Mouse (Mus musculus): ENCODE results near the gene Recql5.
"Not testable (repeated sequence)": the region's sequence is repeated elsewhere in the genome, so short reads cannot be mapped to it uniquely, and the experiment has no call there.

The Recql5 gene

DNA sequence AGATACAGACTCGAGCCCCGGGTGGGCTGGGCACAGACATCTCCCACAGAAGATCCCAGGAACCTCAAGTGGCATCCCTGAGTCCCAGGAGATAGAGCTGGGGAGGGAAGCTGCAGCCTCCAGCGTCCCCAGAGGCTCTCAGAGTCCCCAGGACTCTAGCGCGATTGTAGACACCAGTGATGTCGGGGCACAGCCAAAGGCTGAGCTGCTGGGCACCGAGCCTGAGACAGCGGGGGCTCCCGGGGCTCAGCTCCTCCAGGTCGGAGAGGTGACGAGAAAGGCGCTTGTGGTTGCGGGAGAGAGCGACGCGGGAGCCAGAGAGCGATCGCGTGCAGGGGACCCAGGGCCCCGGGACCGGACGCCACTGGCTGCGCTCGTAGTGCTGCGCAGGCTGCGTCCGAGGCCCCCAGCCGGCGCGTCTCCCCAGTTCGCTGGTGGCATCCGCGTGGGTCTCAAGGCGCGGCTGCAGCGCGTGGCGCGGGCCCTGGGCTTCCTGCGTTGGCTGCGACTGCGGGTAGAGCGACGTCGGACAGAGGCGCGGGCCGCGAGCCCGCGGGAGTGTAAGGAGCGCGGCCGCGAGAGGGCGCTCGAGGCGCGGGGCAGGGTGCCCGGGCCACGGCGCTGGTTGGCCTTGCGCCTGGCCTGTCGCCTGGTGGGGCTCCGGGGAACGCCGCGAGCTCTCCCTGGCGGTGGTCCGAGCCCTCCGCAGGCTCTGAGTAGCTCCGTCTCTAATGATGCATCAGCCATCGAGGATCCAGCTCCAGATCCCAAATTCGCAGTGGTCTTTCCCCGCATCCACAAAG, 73.9 kb downstream of the Recql5 start:
- peak; percentile 63 for DNase-seq (ENCODE audit: low read depth)

DNA sequence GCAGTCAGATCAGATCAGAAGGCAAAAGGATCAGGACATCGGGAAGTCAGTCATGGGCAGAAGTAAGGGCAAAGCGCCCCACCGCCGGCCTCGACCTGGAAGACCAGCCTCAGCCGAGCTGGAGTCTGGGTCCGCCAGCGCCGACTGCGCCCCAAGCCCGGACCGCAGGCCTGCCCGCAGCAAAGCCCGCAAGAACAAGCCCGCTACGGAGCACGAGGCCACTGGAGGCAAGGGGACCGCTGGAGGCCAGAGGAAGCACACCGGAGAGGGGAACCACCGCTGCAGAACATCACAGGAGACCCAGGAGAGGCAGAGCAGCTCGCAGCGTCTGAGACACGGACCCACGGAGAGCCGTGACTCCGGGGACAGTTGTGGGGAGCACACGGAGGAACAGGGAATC, 74.9 kb downstream of the Recql5 start, which contains the start of gene Myo15b:
Gene Myo15b, plus strand, starts transcription at position 53 of the 400 bp plus-strand sequence.
- no peak for DNase-seq (ENCODE audit: low read depth)

DNA sequence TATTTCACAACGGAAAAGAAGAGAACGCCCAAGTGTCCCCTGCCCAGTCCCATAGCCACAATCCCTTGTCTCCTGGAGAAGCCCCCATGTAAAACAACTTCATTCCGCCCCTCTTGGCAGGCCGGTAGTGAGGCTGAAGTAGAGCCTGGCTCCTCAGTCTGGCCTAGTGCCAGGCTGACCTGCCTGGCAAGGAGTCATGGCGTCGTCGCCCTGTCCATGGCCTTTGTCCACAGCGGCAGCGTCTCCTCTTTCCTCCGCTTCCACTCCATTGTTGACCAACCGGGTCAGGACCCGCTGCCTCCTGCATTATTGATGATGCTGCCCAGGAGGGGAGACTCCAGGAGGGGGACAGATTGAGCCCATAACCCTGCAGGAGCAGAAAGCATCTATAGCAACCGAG, 75.3 kb downstream of the Recql5 start:
- DNase-seq (ENCODE audit: low read depth) = no peak

DNA sequence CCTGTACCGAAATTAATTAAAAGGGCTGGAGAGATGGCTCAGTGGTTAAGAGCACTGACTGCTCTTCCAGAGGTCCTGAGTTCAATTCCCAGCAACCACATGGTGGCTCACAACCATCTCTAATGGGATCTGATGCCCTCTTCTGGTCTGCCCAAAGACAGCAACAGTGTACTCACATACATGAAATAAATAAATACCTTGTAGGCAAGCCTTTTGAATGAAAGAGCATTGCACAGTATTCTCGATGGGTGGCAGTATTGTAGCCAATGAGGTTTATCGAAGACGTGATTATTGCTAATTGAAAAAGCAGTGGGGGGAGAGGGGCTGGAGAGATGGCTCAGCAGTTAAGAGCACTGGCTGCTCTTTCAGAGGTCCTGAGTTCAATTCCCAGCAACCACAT, 76.1 kb downstream of the Recql5 start:
- not testable (repeated sequence) for DNase-seq (ENCODE audit: low read depth)

DNA sequence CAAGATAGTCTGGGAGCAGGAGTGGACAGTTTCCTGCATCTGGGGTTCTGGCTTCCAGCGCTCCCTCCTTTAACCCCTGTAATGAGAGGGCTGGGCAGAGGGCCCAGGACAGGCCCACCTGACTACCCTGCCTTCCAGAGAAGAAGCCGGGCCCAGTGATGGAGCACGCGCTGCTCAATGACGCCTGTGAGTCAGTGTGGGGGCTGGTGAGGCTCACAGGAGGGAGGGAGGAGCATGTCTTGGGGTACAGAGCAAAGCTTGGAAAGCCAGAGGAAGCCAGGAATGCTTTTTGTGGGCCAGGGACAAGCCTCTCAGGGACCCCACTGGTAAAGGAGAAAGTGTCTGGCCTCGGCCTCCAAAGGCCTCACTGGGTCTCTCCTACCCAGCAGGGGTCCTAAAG, 78.6 kb downstream of the Recql5 start:
- DNase-seq (ENCODE audit: low read depth) = peak; percentile 44

DNA sequence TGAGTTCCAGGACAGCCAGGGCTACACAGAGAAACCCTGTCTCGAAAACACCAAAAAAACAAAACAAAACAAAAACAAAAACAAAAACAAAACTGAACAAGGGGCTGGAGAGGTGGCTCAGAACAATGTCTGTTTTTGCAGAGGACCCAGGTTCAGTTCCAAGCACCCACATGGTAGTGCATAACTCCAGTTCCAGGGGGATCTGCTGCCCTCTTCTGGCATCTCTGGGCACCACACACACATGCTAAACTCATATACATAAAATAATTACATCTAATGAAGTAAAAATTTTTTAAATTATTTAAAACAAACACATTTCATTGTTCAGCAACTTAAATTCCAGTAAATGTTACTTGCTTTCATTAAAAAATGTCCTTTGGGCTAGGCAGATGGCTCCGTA, 87.5 kb downstream of the Recql5 start:
- no peak for DNase-seq (ENCODE audit: low read depth)

DNA sequence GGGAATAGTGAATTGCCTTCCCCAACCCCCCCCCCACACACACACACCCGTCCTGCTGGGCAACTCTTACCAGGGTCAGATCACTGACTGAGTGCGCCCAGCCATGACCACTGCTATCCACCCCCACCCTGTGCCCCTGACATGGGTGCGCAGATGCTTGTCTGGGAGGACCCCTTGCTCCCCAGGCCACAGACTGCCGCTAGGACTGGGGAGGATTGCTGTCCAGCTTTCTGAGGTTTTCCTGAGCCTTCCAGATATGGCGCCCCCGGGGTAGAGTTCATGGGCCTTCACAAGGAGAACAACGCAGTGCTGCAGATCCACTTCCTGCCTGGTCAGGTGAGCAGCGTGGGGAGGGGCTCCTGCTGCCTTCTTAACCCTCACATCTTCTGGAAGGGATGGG, 89.0 kb downstream of the Recql5 start:
- DNase-seq (ENCODE audit: low read depth) = no peak

DNA sequence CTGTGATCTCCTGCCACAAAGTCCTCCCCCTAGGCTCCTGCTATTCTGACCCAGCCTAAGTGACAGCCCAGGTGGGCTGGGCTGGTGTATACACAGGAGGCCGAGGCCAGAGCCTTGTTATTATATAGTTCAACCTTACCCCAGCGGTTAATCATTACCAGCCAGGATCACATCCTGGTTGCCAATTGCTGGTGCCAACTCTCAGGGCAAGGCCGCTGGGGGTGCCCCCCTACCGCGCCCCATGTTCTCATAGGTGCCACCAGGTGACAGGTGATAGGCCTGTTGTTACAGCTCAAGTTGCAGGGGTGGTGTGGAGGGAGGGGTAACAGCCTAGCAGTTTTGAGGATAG, 89.4 kb downstream of the Recql5 start:
- no peak for DNase-seq (ENCODE audit: low read depth)

DNA sequence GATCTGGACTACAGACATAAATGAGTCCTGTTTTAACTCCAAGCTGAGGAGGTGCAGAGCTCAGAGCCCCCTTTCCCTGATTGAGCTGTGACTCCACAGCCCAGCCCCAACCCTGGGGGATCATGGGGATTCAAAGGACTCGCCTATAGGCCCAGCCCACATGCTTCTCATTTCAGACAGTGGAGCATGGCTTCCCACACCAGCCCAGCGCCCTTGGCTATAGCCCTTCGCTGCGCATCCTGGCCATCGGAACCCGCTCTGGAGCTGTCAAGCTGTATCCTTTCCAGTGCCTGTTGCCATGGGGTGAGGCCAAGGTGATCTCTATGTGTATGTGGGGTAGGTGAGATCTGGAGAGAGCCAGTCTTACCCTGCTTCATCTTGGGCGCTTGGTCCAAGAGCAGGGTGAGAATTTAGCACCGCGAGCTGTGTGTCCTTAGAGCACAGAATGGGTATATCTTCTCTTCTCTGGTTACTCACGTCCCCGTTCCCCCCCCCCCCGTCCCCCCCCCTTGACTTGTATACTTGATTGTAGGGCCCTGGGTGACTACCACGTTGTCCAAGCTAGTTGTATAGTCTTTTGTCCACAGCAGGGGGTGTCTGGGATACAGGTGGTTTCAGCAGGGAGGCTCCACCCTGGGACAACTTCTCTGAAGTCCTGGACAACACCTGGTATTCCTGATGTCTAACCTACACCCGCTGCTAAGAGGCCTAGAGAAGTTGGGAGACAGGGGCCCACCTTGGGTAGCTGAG, 90.0 kb downstream of the Recql5 start:
- no peak for DNase-seq (ENCODE audit: low read depth)
